Mouse (Mus musculus) limb, embryonic 15.5 days (tissue): ENCODE data around the gene Dock8. TPM values are rescaled to one million over a fixed set of nuclear protein-coding genes. Genes with fewer than 3 reads are reported as not detected.

Experiments
- ATAC-seq: fragments of 200-750 bp; cut with Nextera tagmentation; 2 replicates; pipeline ENCODE4 v1.8.0; 2017; ENCODE audit warnings: low read depth, moderate TSS enrichment; ENCODE audit not compliant: insufficient number of reproducible peaks, low FRiP score, low TSS enrichment
- H3K27ac ChIP-seq: fragments of 300-500 bp; sonication (generic); 2 replicates; pipeline ENCODE4 v1.5.1; 2015; ENCODE audit warnings: moderate library complexity, mild to moderate bottlenecking, inconsistent platforms
- H3K27me3 ChIP-seq: fragments of 300-500 bp; sonication (generic); 2 replicates; pipeline ENCODE4 v1.6.1; 2015; ENCODE audit warnings: inconsistent platforms
- H3K36me3 ChIP-seq: fragments of 300-500 bp; sonication (generic); 2 replicates; pipeline ENCODE4 v1.6.1; 2015; ENCODE audit warnings: inconsistent platforms
- H3K4me1 ChIP-seq: fragments of 300-500 bp; sonication (generic); 2 replicates; pipeline ENCODE4 v1.6.1; 2015; ENCODE audit warnings: inconsistent platforms
- H3K4me2 ChIP-seq: fragments of 300-500 bp; sonication (generic); 2 replicates; pipeline ENCODE4 v1.6.1; 2015; ENCODE audit warnings: mild to moderate bottlenecking, inconsistent platforms
- H3K4me3 ChIP-seq: fragments of 300-500 bp; sonication (generic); 2 replicates; pipeline ENCODE4 v1.5.1; 2015; ENCODE audit warnings: mild to moderate bottlenecking, inconsistent platforms
- H3K9ac ChIP-seq: fragments of 300-500 bp; sonication (generic); 2 replicates; pipeline ENCODE4 v1.6.1; 2015; ENCODE audit warnings: inconsistent platforms
- H3K9me3 ChIP-seq: fragments of 300-500 bp; sonication (generic); 2 replicates; pipeline ENCODE4 v1.6.1; 2016; ENCODE audit warnings: inconsistent platforms
- WGBS: fragments of 180-500 bp; shearing (Covaris S2); methylation state at CpG from one replicate; pipeline ENCODE4 v1.1.7; 2015; 5-methylcytosine and 5-hydroxymethylcytosine counted together
- polyA plus RNA-seq: library from polyadenylated mRNA; unstranded; fragments of >200 nt; fragmentation: Nextera tagmentation; extraction: Ambion mirVana; gene quantifications from 2 replicates; pipeline ENCODE4 v1.2.1, GENCODE M21; 2015

The Dock8 gene
- polyA plus RNA-seq, 1 experiment from 2014 or later: 6.2 TPM

GRCm38 (mm10) chr19:24983857-24984498 lies 15.4 kb upstream of the Dock8 start:
- WGBS: 68% methylated on average over 7 of the region's 7 CpGs
- Histone ChIP-seq H3K27ac (no peak overlapping the region), H3K4me1 (no peaks in the 10 kb centered on the region), H3K9me3 (no peaks in the 10 kb centered on the region), H3K9ac (no peak overlapping the region), H3K4me3 (no peak overlapping the region), H3K27me3 (no peaks in the 10 kb centered on the region), H3K36me3 (no peaks in the 10 kb centered on the region), H3K4me2 (no peak overlapping the region)
- ATAC-seq: no peak

- Histone ChIP-seq H3K9me3 (no peaks in the 10 kb centered on the region), H3K4me3 (no peak overlapping the region), H3K27ac (no peak overlapping the region), H3K9ac (no peak overlapping the region), H3K27me3 (no peaks in the 10 kb centered on the region), H3K4me1 (no peaks in the 10 kb centered on the region), H3K4me2 (no peak overlapping the region), H3K36me3 (no peaks in the 10 kb centered on the region)
- 99% methylated on average over 2 of the region's 2 CpGs for WGBS
- ATAC-seq: no peak
Observed at GRCm38 (mm10) chr19:24985045-24985444, 14.3 kb upstream of the Dock8 start.

GRCm38 (mm10) chr19:24987355-24987754 lies 12.0 kb upstream of the Dock8 start:
- no peaks in the 10 kb centered on the region for H3K36me3 ChIP-seq
- no peak overlapping the region for H3K9ac ChIP-seq
- H3K9me3 ChIP-seq: no peaks in the 10 kb centered on the region
- no peak overlapping the region for H3K4me3 ChIP-seq
- H3K27me3 ChIP-seq: no peaks in the 10 kb centered on the region
- ATAC-seq: no peak
- H3K4me1 ChIP-seq: no peaks in the 10 kb centered on the region
- 64% methylated on average over 4 of the region's 4 CpGs for WGBS
- no peak overlapping the region for H3K4me2 ChIP-seq
- no peak overlapping the region for H3K27ac ChIP-seq

- H3K27me3 ChIP-seq: no peaks in the 10 kb centered on the region
- no peaks in the 10 kb centered on the region for H3K9me3 ChIP-seq
- H3K4me1 ChIP-seq: no peaks in the 10 kb centered on the region
- H3K4me2 ChIP-seq: no peak overlapping the region
- 72% methylated on average over 5 of the region's 5 CpGs for WGBS
- H3K36me3 ChIP-seq: no peaks in the 10 kb centered on the region
- no peak overlapping the region for H3K4me3 ChIP-seq
- no peak for ATAC-seq
- H3K27ac ChIP-seq: no peak overlapping the region
- H3K9ac ChIP-seq: no peak overlapping the region
Observed at GRCm38 (mm10) chr19:24988831-24989230, 10.5 kb upstream of the Dock8 start.

GRCm38 (mm10) chr19:24990138-24990822 lies 9.1 kb upstream of the Dock8 start:
- Histone ChIP-seq H3K9ac (no peak overlapping the region), H3K4me2 (no peak overlapping the region), H3K36me3 (no peaks in the 10 kb centered on the region), H3K27me3 (no peaks in the 10 kb centered on the region), H3K27ac (no peak overlapping the region), H3K4me1 (no peaks in the 10 kb centered on the region), H3K4me3 (no peak overlapping the region), H3K9me3 (no peaks in the 10 kb centered on the region)
- 63% methylated on average over 7 of the region's 7 CpGs for WGBS
- no peak for ATAC-seq

GRCm38 (mm10) chr19:24993526-24993925 lies 5.8 kb upstream of the Dock8 start:
- Histone ChIP-seq H3K27me3 (peaks cover 5% of the 10 kb centered on the region; the same call in 1 of the 2 replicates), H3K9me3 (no peaks in the 10 kb centered on the region), H3K4me3 (no peak overlapping the region), H3K9ac (no peak overlapping the region), H3K4me1 (no peaks in the 10 kb centered on the region), H3K27ac (no peak overlapping the region), H3K4me2 (no peak overlapping the region), H3K36me3 (no peaks in the 10 kb centered on the region)
- ATAC-seq: no peak
- WGBS: 63% methylated on average over 6 of the region's 6 CpGs

GRCm38 (mm10) chr19:24994900-24995299 lies 4.4 kb upstream of the Dock8 start:
- no peaks in the 10 kb centered on the region for H3K9me3 ChIP-seq
- H3K4me3 ChIP-seq: no peak overlapping the region
- peaks cover 15% of the 10 kb centered on the region for H3K27me3 ChIP-seq
- H3K4me2 ChIP-seq: no peak overlapping the region
- H3K36me3 ChIP-seq: no peaks in the 10 kb centered on the region
- WGBS: 34% methylated on average over 8 of the region's 8 CpGs
- no peak for ATAC-seq
- H3K27ac ChIP-seq: no peak overlapping the region
- peaks cover 8% of the 10 kb centered on the region for H3K4me1 ChIP-seq
- no peak overlapping the region for H3K9ac ChIP-seq

GRCm38 (mm10) chr19:24996815-24997704 lies 2.3 kb upstream of the Dock8 start:
- WGBS: 68% methylated on average over 12 of the region's 12 CpGs
- ATAC-seq: no peak
- H3K27me3 ChIP-seq: peaks cover 36% of the 10 kb centered on the region
- H3K4me2 ChIP-seq: no peak overlapping the region
- H3K9me3 ChIP-seq: no peaks in the 10 kb centered on the region
- H3K4me3 ChIP-seq: no peak overlapping the region
- no peak overlapping the region for H3K9ac ChIP-seq
- no peak overlapping the region for H3K27ac ChIP-seq
- peaks cover 12% of the 10 kb centered on the region for H3K4me1 ChIP-seq
- H3K36me3 ChIP-seq: no peaks in the 10 kb centered on the region

GRCm38 (mm10) chr19:24998561-24998960 lies 773 bp upstream of the Dock8 start:
- Histone ChIP-seq H3K9ac (no peak overlapping the region), H3K27ac (no peak overlapping the region), H3K4me2 (no peak overlapping the region), H3K4me1 (peaks cover 12% of the 10 kb centered on the region), H3K9me3 (no peaks in the 10 kb centered on the region), H3K36me3 (no peaks in the 10 kb centered on the region), H3K27me3 (peaks cover 40% of the 10 kb centered on the region), H3K4me3 (no peak overlapping the region; the same call in 1 of the 2 replicates)
- 65% methylated on average over 5 of the region's 5 CpGs for WGBS
- no peak for ATAC-seq

- Histone ChIP-seq H3K27ac (no peak overlapping the region), H3K27me3 (peaks cover 40% of the 10 kb centered on the region), H3K4me2 (peak overlapping the region; percentile 97), H3K9ac (no peak overlapping the region), H3K9me3 (no peaks in the 10 kb centered on the region), H3K4me1 (peaks cover 14% of the 10 kb centered on the region), H3K4me3 (peak overlapping the region; percentile 69), H3K36me3 (no peaks in the 10 kb centered on the region)
- 27% methylated on average over 9 of the region's 9 CpGs for WGBS
- no peak for ATAC-seq
Observed at GRCm38 (mm10) chr19:25000153-25000552, 819 bp downstream of the Dock8 start.

- Histone ChIP-seq H3K4me2 (no peak overlapping the region), H3K9ac (no peak overlapping the region), H3K27me3 (peaks cover 40% of the 10 kb centered on the region), H3K4me1 (peaks cover 14% of the 10 kb centered on the region), H3K36me3 (no peaks in the 10 kb centered on the region), H3K4me3 (no peak overlapping the region), H3K27ac (no peak overlapping the region), H3K9me3 (no peaks in the 10 kb centered on the region)
- 84% methylated on average over 6 of the region's 6 CpGs for WGBS
- no peak for ATAC-seq
Observed at GRCm38 (mm10) chr19:25002032-25002431, 2.7 kb downstream of the Dock8 start.

GRCm38 (mm10) chr19:25002828-25003227 lies 3.5 kb downstream of the Dock8 start:
- no peak for ATAC-seq
- no peak overlapping the region for H3K27ac ChIP-seq
- H3K9ac ChIP-seq: no peak overlapping the region
- no peak overlapping the region for H3K4me3 ChIP-seq
- H3K27me3 ChIP-seq: peaks cover 40% of the 10 kb centered on the region
- H3K4me1 ChIP-seq: peaks cover 14% of the 10 kb centered on the region
- no peaks in the 10 kb centered on the region for H3K9me3 ChIP-seq
- H3K36me3 ChIP-seq: no peaks in the 10 kb centered on the region
- H3K4me2 ChIP-seq: no peak overlapping the region
- WGBS: 67% methylated on average over 3 of the region's 3 CpGs
